Mouse (Mus musculus) myocyte (in vitro differentiated cells): ENCODE data around the gene 1700017N19Rik. TPM values are rescaled to one million over a fixed set of nuclear protein-coding genes. Genes with fewer than 3 reads are reported as not detected.

ENCODE experiments used
- H3K27me3 ChIP-seq: one replicate; pipeline ENCODE4 v1.6.1; 2011; ENCODE audit not compliant: control insufficient read depth, insufficient read depth, insufficient read length
- H3K36me3 ChIP-seq: one replicate; pipeline ENCODE4 v1.6.1; 2011; ENCODE audit not compliant: control insufficient read depth, insufficient read depth
- H3K4me2 ChIP-seq: one replicate; pipeline ENCODE4 v1.6.1; 2011; ENCODE audit warnings: low read depth, control low read depth
- H3K4me3 ChIP-seq: one replicate; pipeline ENCODE4 v1.5.1; 2011; ENCODE audit warnings: mild to moderate bottlenecking, control low read depth, moderate library complexity
- H3K79me2 ChIP-seq: one replicate; pipeline ENCODE4 v1.6.1; 2011; ENCODE audit not compliant: control insufficient read depth, insufficient read depth
- H3ac ChIP-seq: one replicate; pipeline ENCODE4 v1.6.1; 2011; ENCODE audit not compliant: control insufficient read depth, insufficient read length
- CEBPB ChIP-seq: IDR thresholded peaks from 2 replicates; pipeline ENCODE4 v1.6.1; 2011; ENCODE audit warnings: mild to moderate bottlenecking, moderate library complexity; ENCODE audit not compliant: poor library complexity, insufficient read depth, severe bottlenecking
- E2F4 ChIP-seq: IDR thresholded peaks from one replicate; pipeline ENCODE4 v1.6.1; 2011; ENCODE audit warnings: mild to moderate bottlenecking, control low read depth, moderate library complexity; ENCODE audit not compliant: insufficient read depth
- MAX ChIP-seq: IDR thresholded peaks from one replicate; pipeline ENCODE4 v1.6.1; 2011; ENCODE audit warnings: low read depth, mild to moderate bottlenecking, control low read depth
- MYOD1 ChIP-seq, 3 experiments: IDR thresholded peaks; one replicate each; pipeline ENCODE4 v1.6.1; 2011; ENCODE audit warnings: control low read depth in 2 of 3, low read depth in 2 of 3, mild to moderate bottlenecking in 2 of 3, moderate library complexity in 1 of 3; ENCODE audit not compliant: insufficient read length in 2 of 3, control insufficient read depth in 1 of 3
- MYOG ChIP-seq, 3 experiments: IDR thresholded peaks; one replicate each; pipeline ENCODE4 v1.6.1; 2011; ENCODE audit warnings: control low read depth in 2 of 3, low read depth in 2 of 3, mild to moderate bottlenecking in 2 of 3; ENCODE audit not compliant: insufficient read length in 2 of 3, control insufficient read depth in 1 of 3, insufficient read depth in 1 of 3
- POLR2A ChIP-seq: IDR thresholded peaks from one replicate; pipeline ENCODE4 v1.6.1; 2011; ENCODE audit warnings: low read depth, mild to moderate bottlenecking, control low read depth, moderate library complexity; ENCODE audit not compliant: insufficient read length
- POLR2AphosphoS2 ChIP-seq: IDR thresholded peaks from one replicate; pipeline ENCODE4 v1.6.1; 2011; ENCODE audit warnings: low read depth, control low read depth; ENCODE audit not compliant: insufficient read length
- REST ChIP-seq: IDR thresholded peaks from one replicate; pipeline ENCODE4 v1.6.1; 2011; ENCODE audit warnings: mild to moderate bottlenecking, control low read depth, moderate library complexity; ENCODE audit not compliant: insufficient read depth, insufficient read length
- SRF ChIP-seq: IDR thresholded peaks from one replicate; pipeline ENCODE4 v1.6.1; 2011; ENCODE audit warnings: low read depth; ENCODE audit not compliant: control insufficient read depth, insufficient read length
- TCF12 ChIP-seq: IDR thresholded peaks from one replicate; pipeline ENCODE4 v1.6.1; 2011; ENCODE audit warnings: mild to moderate bottlenecking, control low read depth; ENCODE audit not compliant: poor library complexity, insufficient read depth, severe bottlenecking
- TCF3 ChIP-seq: IDR thresholded peaks from one replicate; pipeline ENCODE4 v1.6.1; 2011; ENCODE audit warnings: low read depth, control low read depth; ENCODE audit not compliant: insufficient read length
- USF1 ChIP-seq: IDR thresholded peaks from one replicate; pipeline ENCODE4 v1.6.1; 2011; ENCODE audit warnings: low read depth, mild to moderate bottlenecking, control low read depth, moderate library complexity
- polyA plus RNA-seq: library from polyadenylated mRNA; unstranded; fragments of >200 nt; fragmentation: generic; extraction: Trizol; gene quantifications from one replicate; pipeline ENCODE4 v1.2.1, GENCODE M21; 2012; ENCODE audit warnings: missing spikeins

Gene 1700017N19Rik
- polyA plus RNA-seq, 1 experiment, result not detected

DNA sequence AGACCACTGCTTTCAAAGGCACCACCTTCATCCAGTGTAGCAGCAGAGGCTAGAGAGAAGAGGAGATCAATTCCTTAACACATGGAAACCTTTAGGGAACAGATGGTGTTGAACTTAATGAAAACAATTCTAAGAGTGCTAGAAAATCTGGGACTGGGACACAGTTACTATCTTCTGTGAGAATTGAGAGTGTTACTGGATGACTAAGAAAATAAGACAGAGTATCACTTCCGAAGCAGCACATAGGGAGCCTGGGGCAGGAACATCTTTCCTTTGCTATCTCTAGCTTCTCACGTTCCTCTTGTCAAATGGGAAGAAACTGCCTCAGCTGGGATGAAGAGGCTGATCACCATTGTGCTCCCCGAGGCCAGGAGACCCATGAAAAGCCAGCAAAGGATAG, 52.6 kb downstream of the 1700017N19Rik start:
- Histone ChIP-seq H3K4me2 (no peak overlapping the region), H3K79me2 (no peaks in the 10 kb centered on the region), H3ac (no peak overlapping the region), H3K27me3 (no peaks in the 10 kb centered on the region), H3K36me3 (no peaks in the 10 kb centered on the region), H3K4me3 (no peak overlapping the region)
- TF ChIP-seq USF1, result no peak
- no peak for TF ChIP-seq TCF3
- no peak for TF ChIP-seq POLR2A
- TF ChIP-seq MYOD1 (IDR thresholded peaks at IDR 0.05; ENCODE audit: control insufficient read depth in 1 of 3, insufficient read length in 2 of 3, low read depth in 2 of 3), result no peak
- no peak for TF ChIP-seq SRF
- TF ChIP-seq REST, result no peak
- no peak for TF ChIP-seq E2F4
- no peak for TF ChIP-seq MAX
- TF ChIP-seq POLR2AphosphoS2, result no peak
- no peak for TF ChIP-seq CEBPB
- TF ChIP-seq TCF12, result no peak
- TF ChIP-seq MYOG (IDR thresholded peaks at IDR 0.05; ENCODE audit: control insufficient read depth in 1 of 3, insufficient read depth in 1 of 3, insufficient read length in 2 of 3, low read depth in 2 of 3), result no peak

DNA sequence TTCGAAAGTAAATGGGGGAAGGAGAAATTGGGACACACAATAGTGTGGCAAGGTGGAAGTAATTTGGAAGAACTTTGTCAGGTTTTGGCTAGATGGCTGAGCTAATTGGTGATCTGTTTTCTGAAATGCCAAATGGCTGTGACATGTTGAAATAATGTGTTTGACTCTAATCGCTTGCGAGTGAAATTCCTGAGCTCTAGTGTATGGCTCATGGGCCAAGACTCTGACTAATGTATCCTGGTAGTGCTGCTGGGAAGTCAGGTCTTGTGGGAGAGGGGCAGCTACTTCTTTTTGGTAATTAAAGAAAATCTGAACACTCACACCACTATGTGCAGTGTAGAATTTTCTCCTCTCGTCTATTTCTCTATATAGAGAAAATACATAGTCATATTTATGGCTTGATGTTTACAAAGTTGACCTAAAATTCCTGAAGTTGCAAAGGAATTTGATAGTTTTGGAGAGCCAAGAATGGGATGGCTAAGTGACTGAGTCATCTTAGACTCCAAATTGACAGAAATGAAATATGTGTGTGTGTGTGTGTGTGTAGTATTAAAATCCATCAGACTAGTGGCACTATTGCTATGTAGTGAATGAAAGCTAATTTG, 55.1 kb downstream of the 1700017N19Rik start:
- Histone ChIP-seq H3K27me3 (no peaks in the 10 kb centered on the region), H3K4me3 (no peak overlapping the region), H3K79me2 (no peaks in the 10 kb centered on the region), H3K4me2 (no peak overlapping the region), H3K36me3 (no peaks in the 10 kb centered on the region), H3ac (no peak overlapping the region)
- TF ChIP-seq TCF12, result no peak
- TF ChIP-seq CEBPB, result no peak
- TF ChIP-seq SRF, result no peak
- no peak for TF ChIP-seq POLR2A
- TF ChIP-seq MYOD1 (IDR thresholded peaks at IDR 0.05; ENCODE audit: control insufficient read depth in 1 of 3, insufficient read length in 2 of 3, low read depth in 2 of 3), result no peak
- no peak for TF ChIP-seq MYOG (IDR thresholded peaks at IDR 0.05; ENCODE audit: control insufficient read depth in 1 of 3, insufficient read depth in 1 of 3, insufficient read length in 2 of 3, low read depth in 2 of 3)
- no peak for TF ChIP-seq POLR2AphosphoS2
- TF ChIP-seq USF1, result no peak
- no peak for TF ChIP-seq MAX
- no peak for TF ChIP-seq REST

DNA sequence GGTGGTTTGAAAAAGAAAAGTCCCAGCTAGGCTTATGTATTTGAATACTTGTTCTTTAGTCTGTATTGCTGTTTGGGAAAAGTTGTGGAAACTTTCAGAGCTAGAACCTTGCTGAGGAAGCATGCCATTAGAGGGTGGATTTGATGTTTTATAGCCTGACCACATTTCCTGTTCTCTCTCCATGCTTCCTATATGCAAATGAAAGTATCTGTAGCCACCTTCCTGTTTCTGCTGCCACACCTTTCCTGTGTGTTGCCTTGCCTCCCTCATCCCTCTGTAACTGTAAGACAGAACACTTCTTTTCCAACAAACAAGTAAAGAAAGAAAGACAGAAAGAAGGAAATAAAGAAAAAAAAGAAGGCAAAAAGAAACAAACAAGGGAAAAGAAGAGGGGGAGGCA, 63.9 kb downstream of the 1700017N19Rik start:
- no peaks in the 10 kb centered on the region for H3K79me2 ChIP-seq
- H3K4me3 ChIP-seq, result no peak overlapping the region
- TF ChIP-seq TCF3 (no peak), POLR2A (no peak), TCF12 (no peak), CEBPB (no peak)
- H3K27me3 ChIP-seq, result no peaks in the 10 kb centered on the region
- H3ac ChIP-seq, result no peak overlapping the region
- H3K36me3 ChIP-seq, result no peaks in the 10 kb centered on the region
- no peak overlapping the region for H3K4me2 ChIP-seq

DNA sequence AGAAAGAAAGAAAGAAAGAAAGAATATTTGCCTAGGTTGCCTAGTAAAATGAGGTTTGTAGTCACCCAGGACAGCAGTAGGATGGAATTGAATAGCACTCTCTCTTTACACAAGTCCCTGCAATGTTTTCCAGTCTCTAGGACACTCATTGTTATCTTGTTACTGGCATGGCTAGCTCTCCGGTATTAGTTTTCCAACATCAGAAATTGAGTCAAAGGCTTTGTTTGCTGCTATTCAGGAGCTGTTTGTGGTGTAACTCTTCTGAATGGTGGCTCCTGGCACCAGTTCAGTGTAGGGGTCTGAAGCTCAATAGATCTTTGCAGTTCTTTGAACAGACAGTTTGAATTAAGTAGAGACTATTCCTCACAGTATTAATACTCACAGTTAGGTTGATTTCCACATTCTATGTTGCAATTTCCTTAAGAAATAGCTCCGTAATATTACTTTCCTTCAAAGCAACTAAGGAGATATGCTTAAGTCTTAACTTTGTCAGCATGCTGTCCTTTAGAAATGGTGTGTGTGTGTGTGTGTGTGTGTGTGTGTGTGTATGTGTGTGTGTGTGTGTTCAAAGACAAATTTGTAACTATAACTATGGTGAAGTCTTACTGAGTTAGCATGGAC, 71.8 kb downstream of the 1700017N19Rik start:
- no peak for TF ChIP-seq TCF3
- TF ChIP-seq CEBPB, result no peak
- no peak for TF ChIP-seq REST
- TF ChIP-seq SRF, result no peak
- no peak for TF ChIP-seq POLR2A
- no peak for TF ChIP-seq MYOG (IDR thresholded peaks at IDR 0.05; ENCODE audit: control insufficient read depth in 1 of 3, insufficient read depth in 1 of 3, insufficient read length in 2 of 3, low read depth in 2 of 3)
- TF ChIP-seq USF1, result no peak
- TF ChIP-seq POLR2AphosphoS2, result no peak
- no peak for TF ChIP-seq MAX
- no peak for TF ChIP-seq TCF12
- TF ChIP-seq E2F4, result no peak
- no peak for TF ChIP-seq MYOD1 (IDR thresholded peaks at IDR 0.05; ENCODE audit: control insufficient read depth in 1 of 3, insufficient read length in 2 of 3, low read depth in 2 of 3)
- Histone ChIP-seq H3K27me3 (no peaks in the 10 kb centered on the region), H3K36me3 (no peaks in the 10 kb centered on the region), H3ac (no peak overlapping the region), H3K4me2 (no peak overlapping the region), H3K4me3 (no peak overlapping the region), H3K79me2 (no peaks in the 10 kb centered on the region)

Other genes with a start within 250 kb of the 1700017N19Rik start
- not detected for gene Gm4302, start 249.6 kb upstream of the 1700017N19Rik start, polyA plus RNA-seq
- not detected for gene Gm4303, start 244.5 kb upstream of the 1700017N19Rik start, polyA plus RNA-seq
- gene Gm4305, start 239.4 kb upstream of the 1700017N19Rik start, polyA plus RNA-seq, result not detected
- gene Gm4307, start 229.1 kb upstream of the 1700017N19Rik start, polyA plus RNA-seq, result not detected
- not detected for gene Gm4312, start 207.9 kb upstream of the 1700017N19Rik start, polyA plus RNA-seq
- gene Tmtc3, start 103.1 kb upstream of the 1700017N19Rik start, polyA plus RNA-seq, result 2.1 TPM
- gene Cep290, start 102.9 kb upstream of the 1700017N19Rik start, polyA plus RNA-seq, result 0.89 TPM
- 9.5 TPM for gene 4930430F08Rik, start 61 bp upstream of the 1700017N19Rik start, polyA plus RNA-seq